Mouse (Mus musculus) myocyte (in vitro differentiated cells): Measurements from ENCODE around the gene Prok2.

Experiments used
- CEBPB ChIP-seq: IDR thresholded peaks from 2 replicates; pipeline ENCODE4 v1.6.1; 2011; ENCODE audit warnings: mild to moderate bottlenecking, moderate library complexity; ENCODE audit not compliant: poor library complexity, insufficient read depth, severe bottlenecking
- E2F4 ChIP-seq: IDR thresholded peaks from one replicate; pipeline ENCODE4 v1.6.1; 2011; ENCODE audit warnings: mild to moderate bottlenecking, control low read depth, moderate library complexity; ENCODE audit not compliant: insufficient read depth
- MAX ChIP-seq: IDR thresholded peaks from one replicate; pipeline ENCODE4 v1.6.1; 2011; ENCODE audit warnings: low read depth, mild to moderate bottlenecking, control low read depth
- POLR2A ChIP-seq: IDR thresholded peaks from one replicate; pipeline ENCODE4 v1.6.1; 2011; ENCODE audit warnings: low read depth, mild to moderate bottlenecking, control low read depth, moderate library complexity; ENCODE audit not compliant: insufficient read length
- POLR2AphosphoS2 ChIP-seq: IDR thresholded peaks from one replicate; pipeline ENCODE4 v1.6.1; 2011; ENCODE audit warnings: low read depth, control low read depth; ENCODE audit not compliant: insufficient read length
- TCF12 ChIP-seq: IDR thresholded peaks from one replicate; pipeline ENCODE4 v1.6.1; 2011; ENCODE audit warnings: mild to moderate bottlenecking, control low read depth; ENCODE audit not compliant: poor library complexity, insufficient read depth, severe bottlenecking
- USF1 ChIP-seq: IDR thresholded peaks from one replicate; pipeline ENCODE4 v1.6.1; 2011; ENCODE audit warnings: low read depth, mild to moderate bottlenecking, control low read depth, moderate library complexity

- TF ChIP-seq POLR2A (no peak), TCF12 (no peak), MAX (no peak), POLR2AphosphoS2 (no peak), E2F4 (no peak), CEBPB (no peak), USF1 (no peak)
Measured at GRCm38 (mm10) chr6:99684899-99685298, 41.3 kb downstream of the Prok2 start.
